Mouse (Mus musculus) heart, adult 8-10 months (tissue): ENCODE data around the gene Best1. TPM values are rescaled to one million over a fixed set of nuclear protein-coding genes. Genes with fewer than 3 reads are reported as not detected.
A peak's percentile ranks its signal among the peaks of the same experiment; 100 is the strongest.

Experiments
- DNase-seq: peaks from one replicate; pipeline ENCODE4 v3.0.0; 2022; ENCODE audit warnings: low spot score
- total RNA-seq, 4 experiments: library from RNA; stranded (reverse); gene quantifications; 2 replicates each; pipeline ENCODE4 v1.2.4; 2022

Gene Best1
- total RNA-seq, 4 experiments from 2014 or later: 0.14 to 0.65 TPM; not detected in 2

- peak; percentile 57 for DNase-seq
Observed at GRCm38 (mm10) chr19:10022414-10023303, 21.2 kb upstream of the Best1 start.

GRCm38 (mm10) chr19:10021981-10022380 is 20.5 kb upstream of the Best1 start:
- no peak for DNase-seq

- no peak for DNase-seq
Observed at GRCm38 (mm10) chr19:10019214-10019760, 17.9 kb upstream of the Best1 start.

- no peak for DNase-seq
Observed at GRCm38 (mm10) chr19:10018527-10018818, 17.0 kb upstream of the Best1 start.

GRCm38 (mm10) chr19:10017637-10018526 is 16.4 kb upstream of the Best1 start:
- peak; percentile 91 for DNase-seq

GRCm38 (mm10) chr19:10016151-10016550 is 14.7 kb upstream of the Best1 start:
- DNase-seq: no peak

- DNase-seq: no peak
Observed at GRCm38 (mm10) chr19:10015442-10015841, 14.0 kb upstream of the Best1 start.

GRCm38 (mm10) chr19:10014824-10015223 is 13.4 kb upstream of the Best1 start:
- DNase-seq: no peak

GRCm38 (mm10) chr19:10013913-10014312 is 12.5 kb upstream of the Best1 start:
- DNase-seq: peak; percentile 62

GRCm38 (mm10) chr19:10013348-10013747 is 11.9 kb upstream of the Best1 start:
- DNase-seq: no peak

- DNase-seq: peak; percentile 80
Observed at GRCm38 (mm10) chr19:10012827-10013278, 11.4 kb upstream of the Best1 start.

- no peak for DNase-seq
Observed at GRCm38 (mm10) chr19:10011408-10011807, 10.0 kb upstream of the Best1 start.

- no peak for DNase-seq
Observed at GRCm38 (mm10) chr19:10003696-10004095, 2.3 kb upstream of the Best1 start.

- no peak for DNase-seq
Observed at GRCm38 (mm10) chr19:10000330-10000729, 1.1 kb downstream of the Best1 start.

GRCm38 (mm10) chr19:9998736-9999486 is 2.5 kb downstream of the Best1 start:
- DNase-seq: no peak

- no peak for DNase-seq
Observed at GRCm38 (mm10) chr19:9998063-9998416, 3.4 kb downstream of the Best1 start.

- DNase-seq: no peak
Observed at GRCm38 (mm10) chr19:9997204-9998062, 4.0 kb downstream of the Best1 start.

- DNase-seq: peak; percentile 88
Observed at GRCm38 (mm10) chr19:9993036-9993656, 8.3 kb downstream of the Best1 start.

GRCm38 (mm10) chr19:9992011-9992958 is 9.1 kb downstream of the Best1 start:
- DNase-seq: no peak
